Mouse (Mus musculus) small intestine, adult 2 months (tissue): ENCODE measurements around the gene Trmt10b. TPM values are rescaled to one million over a fixed set of nuclear protein-coding genes. Genes with fewer than 3 reads are reported as not detected.
A peak's percentile ranks its signal among the peaks of the same experiment; 100 is the strongest.

Experiments
- H3K27ac ChIP-seq: fragments of 200-500 bp; 2 replicates; pipeline ENCODE4 v1.5.1; 2012; ENCODE audit warnings: low read depth, low read length, control low read depth, inconsistent platforms; ENCODE audit not compliant: insufficient read depth
- H3K27me3 ChIP-seq: fragments of 200-500 bp; 2 replicates; pipeline ENCODE4 v1.6.1; 2012; ENCODE audit warnings: mild to moderate bottlenecking, moderate library complexity, low read length, inconsistent platforms; ENCODE audit not compliant: control insufficient read depth, insufficient read depth
- H3K36me3 ChIP-seq: fragments of 200-500 bp; 2 replicates; pipeline ENCODE4 v1.6.1; 2012; ENCODE audit warnings: mild to moderate bottlenecking, low read length, control low read depth, inconsistent platforms; ENCODE audit not compliant: control insufficient read depth, insufficient read depth
- H3K4me1 ChIP-seq: fragments of 200-500 bp; 2 replicates; pipeline ENCODE4 v1.6.1; 2012; ENCODE audit warnings: low read length, inconsistent platforms, mixed read lengths; ENCODE audit not compliant: control insufficient read depth, insufficient read depth, insufficient read length
- H3K4me3 ChIP-seq: fragments of 200-500 bp; 2 replicates; pipeline ENCODE4 v1.5.1; 2012; ENCODE audit warnings: low read depth, mild to moderate bottlenecking, control low read depth, inconsistent platforms, low read length, moderate library complexity
- CTCF ChIP-seq: fragments of 200-500 bp; IDR thresholded peaks from 2 replicates; pipeline ENCODE4 v1.5.1; 2012; ENCODE audit warnings: low read depth, mild to moderate bottlenecking, control low read depth, inconsistent platforms, low read length, moderate library complexity, mixed read lengths; ENCODE audit not compliant: insufficient replicate concordance, insufficient read length; ENCODE audit errors: extremely low read depth
- POLR2A ChIP-seq: fragments of 200-500 bp; IDR thresholded peaks from 2 replicates; pipeline ENCODE4 v1.6.1; 2012; ENCODE audit warnings: low read depth, mild to moderate bottlenecking, control low read depth, inconsistent platforms, low read length, moderate library complexity
- WGBS: fragments of 180-500 bp; shearing (Covaris S2); methylation state at CpG from one replicate; pipeline ENCODE4 v1.1.7; 2018; 5-methylcytosine and 5-hydroxymethylcytosine counted together
- polyA plus RNA-seq: library from polyadenylated mRNA; depleted of rRNA; stranded (reverse); fragments of >200 nt; gene quantifications from 2 replicates; pipeline ENCODE4 v1.2.3, GENCODE M21; 2012; rRNA removed

The Trmt10b gene
- polyA plus RNA-seq, 1 experiment: 0.56 TPM

GRCm38 (mm10) chr4:45341669-45342249 is 44.8 kb downstream of the Trmt10b start, which contains the start of gene Dcaf10:
Gene Dcaf10, plus strand, starts transcription at chr4:45342101.
- Histone ChIP-seq H3K27ac (peak within 1 kb of the TSS; percentile 50), H3K4me3 (peak within 1 kb of the TSS; percentile 81), H3K27me3 (no peaks in the 10 kb centered on the region), H3K36me3 (peaks cover 6% of the 10 kb centered on the region; the same call in 1 of the 2 replicates), H3K4me1 (peaks cover 4% of the 10 kb centered on the region; the same call in 1 of the 2 replicates)
- TF ChIP-seq CTCF (peak; percentile 40; the same call in 1 of the 2 replicates), POLR2A (peak; percentile 69)
- WGBS: under 1% methylated on average over 35 of the region's 42 CpGs

GRCm38 (mm10) chr4:45342286-45343155 is 45.6 kb downstream of the Trmt10b start, which contains the start of gene Exosc3:
Gene Exosc3, minus strand, starts transcription at chr4:45342732.
- H3K36me3 ChIP-seq: peaks cover 10% of the 10 kb centered on the region
- H3K4me1 ChIP-seq: peaks cover 4% of the 10 kb centered on the region; the same call in 1 of the 2 replicates
- no peaks in the 10 kb centered on the region for H3K27me3 ChIP-seq
- TF ChIP-seq CTCF (no peak), POLR2A (no peak)
- H3K4me3 ChIP-seq: peak within 1 kb of the TSS; percentile 81
- under 1% methylated on average over 76 of the region's 76 CpGs for WGBS
- peak within 1 kb of the TSS; percentile 50 for H3K27ac ChIP-seq

GRCm38 (mm10) chr4:45356653-45357052 is 59.7 kb downstream of the Trmt10b start:
- WGBS: 84% methylated on average over 3 of the region's 3 CpGs
- Histone ChIP-seq H3K27me3 (no peaks in the 10 kb centered on the region), H3K27ac (no peak overlapping the region), H3K36me3 (peaks cover 25% of the 10 kb centered on the region), H3K4me1 (no peaks in the 10 kb centered on the region), H3K4me3 (no peak overlapping the region)
- TF ChIP-seq CTCF (no peak), POLR2A (no peak)

Other genes starting within 250 kb of the Trmt10b start
- 1.7 and 2.4 TPM in 2 replicates for gene Fbxo10, start 212.5 kb upstream of the Trmt10b start, polyA plus RNA-seq
- gene Tomm5, start 189.0 kb upstream of the Trmt10b start, polyA plus RNA-seq: 38.2 and 45.7 TPM in 2 replicates
- gene Frmpd1, start 112.3 kb upstream of the Trmt10b start, polyA plus RNA-seq: 0.25 and 0.37 TPM in 2 replicates
- 11.5 and 23.1 TPM in 2 replicates for gene Dcaf10, start 45.0 kb downstream of the Trmt10b start, polyA plus RNA-seq
- gene Exosc3, start 45.6 kb downstream of the Trmt10b start, polyA plus RNA-seq: 29.2 and 32.6 TPM in 2 replicates
- 66.7 and 67.2 TPM in 2 replicates for gene Slc25a51, start 111.6 kb downstream of the Trmt10b start, polyA plus RNA-seq
- 33.0 and 71.5 TPM in 2 replicates for gene Shb, start 235.3 kb downstream of the Trmt10b start, polyA plus RNA-seq